Mouse (Mus musculus): ENCODE data around the gene Mllt1. TPM values are rescaled to one million over a fixed set of nuclear protein-coding genes. Genes with fewer than 3 reads are reported as not detected.
A peak's percentile ranks its signal among the peaks of the same experiment; 100 is the strongest.

Gene Mllt1
- total RNA-seq (2022): 10 to 100 TPM; 67.0 to 82.3 (median 70.8) TPM

- peak; percentile 98 to 99 for DNase-seq (ENCODE audit: low spot score in 2 of 2)
Observed at GRCm38 (mm10) chr17:56935363-56936131, at the start of gene Mllt1. TSS of gene Mllt1 (minus strand) at chr17:56935415.

GRCm38 (mm10) chr17:56984886-56985285, 49.7 kb upstream of the Mllt1 start:
- no peak for DNase-seq (ENCODE audit: low spot score in 2 of 2)

- no peak for DNase-seq (ENCODE audit: low spot score in 2 of 2)
Observed at GRCm38 (mm10) chr17:56982013-56982412, 46.8 kb upstream of the Mllt1 start, which contains the start of gene Acer1. TSS of gene Acer1 (minus strand) at chr17:56982126.

- no peak for DNase-seq (ENCODE audit: low spot score in 2 of 2)
Observed at GRCm38 (mm10) chr17:56981049-56981448, 45.8 kb upstream of the Mllt1 start.

GRCm38 (mm10) chr17:56979524-56979923, 44.3 kb upstream of the Mllt1 start:
- DNase-seq (ENCODE audit: low spot score in 2 of 2): no peak

GRCm38 (mm10) chr17:56976531-56977390, 41.5 kb upstream of the Mllt1 start:
- no peak for DNase-seq (ENCODE audit: low spot score in 2 of 2)

- no peak for DNase-seq (ENCODE audit: low spot score in 2 of 2)
Observed at GRCm38 (mm10) chr17:56975391-56975790, 40.2 kb upstream of the Mllt1 start.

GRCm38 (mm10) chr17:56974708-56975240, 39.6 kb upstream of the Mllt1 start:
- DNase-seq (ENCODE audit: low spot score in 2 of 2): no peak

GRCm38 (mm10) chr17:56973956-56974707, 38.9 kb upstream of the Mllt1 start:
- DNase-seq (ENCODE audit: low spot score in 2 of 2): no peak

- DNase-seq (ENCODE audit: low spot score in 2 of 2): no peak
Observed at GRCm38 (mm10) chr17:56970081-56970480, 34.9 kb upstream of the Mllt1 start.

- no peak for DNase-seq (ENCODE audit: low spot score in 2 of 2)
Observed at GRCm38 (mm10) chr17:56969321-56969720, 34.1 kb upstream of the Mllt1 start.

- DNase-seq (ENCODE audit: low spot score in 2 of 2): no peak
Observed at GRCm38 (mm10) chr17:56963646-56964045, 28.4 kb upstream of the Mllt1 start.

GRCm38 (mm10) chr17:56962642-56963405, 27.6 kb upstream of the Mllt1 start:
- no peak for DNase-seq (ENCODE audit: low spot score in 2 of 2)

GRCm38 (mm10) chr17:56961880-56962279, 26.7 kb upstream of the Mllt1 start:
- DNase-seq (ENCODE audit: low spot score in 2 of 2): no peak

- no peak for DNase-seq (ENCODE audit: low spot score in 2 of 2)
Observed at GRCm38 (mm10) chr17:56958667-56959066, 23.5 kb upstream of the Mllt1 start.

GRCm38 (mm10) chr17:56957763-56958429, 22.7 kb upstream of the Mllt1 start:
- no peak for DNase-seq (ENCODE audit: low spot score in 2 of 2)

- no peak for DNase-seq (ENCODE audit: low spot score in 2 of 2)
Observed at GRCm38 (mm10) chr17:56954871-56955270, 19.7 kb upstream of the Mllt1 start.

GRCm38 (mm10) chr17:56952639-56953038, 17.4 kb upstream of the Mllt1 start:
- DNase-seq (ENCODE audit: low spot score in 2 of 2): no peak

- DNase-seq (ENCODE audit: low spot score in 2 of 2): no peak
Observed at GRCm38 (mm10) chr17:56950915-56951314, 15.7 kb upstream of the Mllt1 start.

GRCm38 (mm10) chr17:56938751-56939150, 3.5 kb upstream of the Mllt1 start:
- no peak for DNase-seq (ENCODE audit: low spot score in 2 of 2)

All from left cerebral cortex, adult 8-10 months (tissue).